Mouse (Mus musculus) embryonic facial prominence, embryonic 12.5 days (tissue): ENCODE measurements at regions not wholly inside any gene's neighbourhood (a gene's known extent, or its start where the extent isn't known, plus 50 kb on each side); places are given as distances from the start of the nearest gene placed in this dataset.

Experiments
- ATAC-seq: fragments of 200-750 bp; cut with Nextera tagmentation; 2 replicates; pipeline ENCODE4 v1.8.0; 2017; ENCODE audit not compliant: insufficient number of reproducible peaks, insufficient read depth, low FRiP score, low TSS enrichment
- H3K27ac ChIP-seq: fragments of 300-500 bp; sonication (generic); 2 replicates; pipeline ENCODE4 v1.5.1; 2016; ENCODE audit warnings: mild to moderate bottlenecking
- H3K27me3 ChIP-seq: fragments of 300-500 bp; sonication (generic); 2 replicates; pipeline ENCODE4 v1.6.1; 2016; ENCODE audit warnings: mild to moderate bottlenecking, moderate library complexity
- H3K36me3 ChIP-seq: fragments of 300-500 bp; sonication (generic); 2 replicates; pipeline ENCODE4 v1.6.1; 2016; ENCODE audit warnings: mild to moderate bottlenecking
- H3K4me1 ChIP-seq: fragments of 300-500 bp; sonication (generic); 2 replicates; pipeline ENCODE4 v1.6.1; 2016
- H3K4me2 ChIP-seq: fragments of 300-500 bp; sonication (generic); replicated peaks from 2 replicates; pipeline ENCODE4 v1.6.1; 2016; ENCODE audit warnings: mild to moderate bottlenecking, moderate library complexity
- H3K4me3 ChIP-seq: fragments of 300-500 bp; sonication (generic); 2 replicates; pipeline ENCODE4 v1.5.1; 2016; ENCODE audit warnings: mild to moderate bottlenecking
- H3K9ac ChIP-seq: fragments of 300-500 bp; sonication (generic); 2 replicates; pipeline ENCODE4 v1.6.1; 2016; ENCODE audit warnings: mild to moderate bottlenecking, moderate library complexity
- H3K9me3 ChIP-seq: fragments of 300-500 bp; sonication (generic); 2 replicates; pipeline ENCODE4 v1.6.1; 2016; ENCODE audit warnings: mild to moderate bottlenecking, moderate library complexity
- WGBS: fragments of 180-500 bp; shearing (Covaris S2); methylation state at CpG from one replicate; pipeline ENCODE4 v1.1.7; 2016; 5-methylcytosine and 5-hydroxymethylcytosine counted together

DNA sequence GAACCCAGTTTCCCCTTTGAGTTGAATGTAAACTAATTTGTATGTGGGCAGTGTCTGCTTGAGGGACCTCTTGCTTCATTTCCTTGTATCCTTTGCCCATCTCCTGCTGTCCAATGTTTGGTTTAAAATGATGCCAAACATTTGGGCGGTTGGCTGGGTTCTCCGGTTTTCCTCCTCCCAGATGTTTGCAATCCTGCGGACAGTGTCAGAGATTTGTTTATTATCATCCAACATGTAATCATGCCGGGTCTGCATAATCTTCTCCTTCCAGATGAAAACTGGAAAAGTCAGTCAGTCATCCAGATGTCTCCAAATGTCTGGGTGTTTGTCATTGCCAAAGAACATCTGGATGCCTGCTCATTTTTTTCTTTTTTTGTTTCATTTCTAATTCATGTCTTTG is 323.0 kb downstream of the Lmx1a start:
- H3K9ac ChIP-seq = no peak overlapping the region
- H3K36me3 ChIP-seq = no peaks in the 10 kb centered on the region
- H3K4me1 ChIP-seq = no peaks in the 10 kb centered on the region
- no peaks in the 10 kb centered on the region for H3K27me3 ChIP-seq
- no peak overlapping the region for H3K27ac ChIP-seq
- H3K4me2 ChIP-seq = no peak overlapping the region
- H3K9me3 ChIP-seq = no peaks in the 10 kb centered on the region
- no peak for ATAC-seq
- H3K4me3 ChIP-seq = no peak overlapping the region
- 81% methylated on average over 4 of the region's 4 CpGs for WGBS

DNA sequence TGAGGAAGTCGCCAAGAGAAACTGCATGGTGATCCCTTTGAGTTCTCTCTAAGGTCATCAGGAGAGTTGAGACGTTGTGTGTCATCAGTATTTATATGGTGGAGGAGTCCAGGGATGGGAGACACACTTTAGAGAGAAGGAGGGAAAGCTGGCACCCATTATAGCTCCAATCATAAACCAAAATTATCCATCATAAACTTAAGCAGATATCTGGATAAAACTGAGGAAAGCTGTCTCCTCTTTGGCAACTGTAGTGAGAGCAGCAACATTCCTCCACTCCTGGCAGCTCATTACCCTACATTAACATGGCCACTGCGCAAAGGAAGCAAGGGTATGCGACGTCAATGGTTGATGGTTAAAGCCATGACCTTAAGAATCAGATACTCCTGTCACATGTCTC is 323.6 kb downstream of the Lmx1a start:
- 80% methylated on average over 5 of the region's 5 CpGs for WGBS
- H3K9ac ChIP-seq = no peak overlapping the region

DNA sequence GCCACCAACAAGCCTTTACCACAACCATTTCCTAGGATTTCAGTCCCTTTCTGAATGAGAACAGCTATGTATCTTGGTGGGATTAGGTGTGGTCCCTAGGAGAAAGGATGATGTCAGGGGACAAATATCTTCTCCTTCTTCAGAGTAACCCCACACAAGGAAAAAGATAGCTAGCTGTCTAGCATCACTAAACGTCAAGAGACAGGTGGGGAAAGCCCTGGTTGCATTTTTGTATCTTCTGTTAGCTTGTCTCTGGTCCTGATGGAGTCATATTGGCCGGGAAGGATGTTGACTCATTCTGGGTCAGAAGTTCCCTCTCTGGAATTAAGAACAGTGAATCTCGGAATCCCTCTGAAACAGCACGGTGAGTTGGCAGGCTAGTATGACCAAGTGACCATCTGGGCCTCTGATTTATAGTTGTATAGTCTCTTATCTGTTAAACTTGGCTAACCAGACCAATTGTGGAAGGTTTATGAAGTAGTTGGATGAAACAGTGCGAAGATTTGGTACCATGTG is 327.4 kb downstream of the Lmx1a start:
- Histone ChIP-seq H3K9ac (no peak overlapping the region), H3K4me1 (no peaks in the 10 kb centered on the region), H3K9me3 (no peaks in the 10 kb centered on the region), H3K4me3 (no peak overlapping the region), H3K27me3 (no peaks in the 10 kb centered on the region), H3K4me2 (no peak overlapping the region), H3K36me3 (no peaks in the 10 kb centered on the region), H3K27ac (no peak overlapping the region)
- no peak for ATAC-seq
- WGBS = 81% methylated on average over 5 of the region's 5 CpGs

More for the DNA sequence above, 323.6 kb downstream of the Lmx1a start:
- Histone ChIP-seq H3K9me3 (no peaks in the 10 kb centered on the region), H3K4me3 (no peak overlapping the region), H3K4me1 (no peaks in the 10 kb centered on the region), H3K36me3 (no peaks in the 10 kb centered on the region), H3K4me2 (no peak overlapping the region), H3K27ac (no peak overlapping the region), H3K27me3 (no peaks in the 10 kb centered on the region)
- ATAC-seq = no peak

DNA sequence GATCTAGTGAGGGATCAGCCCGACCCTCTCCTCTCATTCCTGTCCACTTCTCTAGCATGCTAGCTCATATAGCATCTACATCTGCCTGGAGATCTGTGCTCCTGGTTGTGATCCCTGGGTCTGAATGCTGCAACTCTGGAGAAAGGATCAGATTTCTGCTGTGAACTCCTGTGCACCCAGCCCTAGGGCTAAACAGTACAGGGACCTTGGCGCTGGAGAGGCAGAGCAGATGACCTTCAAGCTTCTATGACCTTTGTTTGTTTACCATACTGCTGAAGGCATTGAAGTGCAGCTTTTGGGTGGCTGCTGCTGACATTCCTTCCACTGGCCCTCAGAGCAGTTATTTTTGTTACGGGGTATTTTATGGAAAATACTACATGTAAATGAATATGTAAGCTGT is 337.4 kb downstream of the Lmx1a start:
- 28% methylated on average over 3 of the region's 3 CpGs for WGBS

DNA sequence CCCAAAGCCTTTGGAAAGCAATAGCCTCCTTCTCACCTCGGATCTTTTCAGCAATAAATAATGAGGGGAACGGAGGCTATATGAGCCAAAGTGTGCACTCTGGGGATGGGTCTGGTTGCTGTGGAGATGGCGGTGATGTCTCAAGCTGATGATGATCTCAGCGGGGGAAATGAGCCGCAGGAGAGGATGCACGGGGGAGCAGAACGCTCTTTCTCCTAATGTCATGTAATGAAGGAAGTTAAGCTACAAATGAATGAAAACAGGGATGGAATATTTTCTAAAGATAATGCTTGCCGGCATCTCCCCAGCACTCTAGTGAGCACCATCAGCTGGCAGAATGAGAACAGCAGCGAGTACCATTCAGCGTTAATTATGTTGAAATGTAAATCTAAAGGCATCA is 355.7 kb downstream of the Lmx1a start:
- 79% methylated on average over 10 of the region's 10 CpGs for WGBS
- Histone ChIP-seq H3K4me1 (no peaks in the 10 kb centered on the region), H3K9me3 (no peaks in the 10 kb centered on the region), H3K9ac (no peak overlapping the region), H3K27me3 (no peaks in the 10 kb centered on the region), H3K27ac (no peak overlapping the region), H3K4me2 (no peak overlapping the region), H3K4me3 (no peak overlapping the region), H3K36me3 (no peaks in the 10 kb centered on the region)
- ATAC-seq = no peak

More for the DNA sequence above, 337.4 kb downstream of the Lmx1a start:
- Histone ChIP-seq H3K36me3 (no peaks in the 10 kb centered on the region), H3K9me3 (no peaks in the 10 kb centered on the region), H3K27ac (no peak overlapping the region), H3K4me2 (no peak overlapping the region), H3K27me3 (no peaks in the 10 kb centered on the region), H3K9ac (no peak overlapping the region), H3K4me3 (no peak overlapping the region), H3K4me1 (peaks cover 4% of the 10 kb centered on the region; the same call in 1 of the 2 replicates)
- no peak for ATAC-seq

DNA sequence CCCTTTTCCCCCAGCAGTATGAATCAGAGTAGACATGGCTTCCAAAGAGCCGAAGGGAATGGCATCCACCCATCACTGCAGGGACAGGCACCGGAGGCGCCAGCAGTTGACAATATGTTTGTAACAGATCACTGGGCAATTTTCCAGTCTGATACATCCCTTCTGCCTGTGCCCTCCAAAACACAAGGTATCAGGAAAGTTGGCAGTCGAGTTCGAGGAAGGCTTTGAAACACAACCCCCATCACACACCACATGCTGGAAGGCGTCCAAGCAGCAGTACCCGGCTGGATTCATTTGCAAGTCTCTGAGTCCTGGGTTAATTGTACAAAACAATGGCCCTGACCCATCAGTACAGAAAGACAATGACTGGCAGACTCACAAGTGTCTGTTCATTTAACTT is 357.3 kb downstream of the Lmx1a start:
- no peaks in the 10 kb centered on the region for H3K36me3 ChIP-seq
- no peaks in the 10 kb centered on the region for H3K4me1 ChIP-seq
- ATAC-seq = no peak
- no peak overlapping the region for H3K27ac ChIP-seq
- no peaks in the 10 kb centered on the region for H3K9me3 ChIP-seq
- H3K4me3 ChIP-seq = no peak overlapping the region
- 72% methylated on average over 7 of the region's 7 CpGs for WGBS
- H3K27me3 ChIP-seq = no peaks in the 10 kb centered on the region
- no peak overlapping the region for H3K9ac ChIP-seq
- no peak overlapping the region for H3K4me2 ChIP-seq

DNA sequence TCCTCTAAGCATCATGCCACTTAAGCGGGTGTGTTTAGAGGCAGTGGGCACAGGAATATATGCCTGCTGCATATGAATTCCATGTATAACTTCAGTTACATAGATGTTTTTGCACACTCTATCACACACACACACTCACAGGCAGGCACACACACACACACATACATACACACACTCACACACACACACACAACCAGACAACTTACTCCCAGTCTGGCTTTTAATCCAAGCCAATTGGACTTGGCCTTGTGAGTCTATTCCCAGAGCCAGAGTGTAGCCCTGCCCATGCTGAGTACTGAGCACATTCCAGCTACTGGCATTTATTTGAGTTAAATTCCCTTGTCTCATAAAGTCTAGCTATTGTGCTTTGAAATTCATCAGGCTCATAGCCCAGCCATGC is 357.7 kb downstream of the Lmx1a start:
- Histone ChIP-seq H3K36me3 (no peaks in the 10 kb centered on the region), H3K4me2 (no peak overlapping the region), H3K27me3 (no peaks in the 10 kb centered on the region), H3K27ac (no peak overlapping the region), H3K4me3 (no peak overlapping the region), H3K9ac (no peak overlapping the region), H3K4me1 (no peaks in the 10 kb centered on the region), H3K9me3 (no peaks in the 10 kb centered on the region)
- no peak for ATAC-seq
- WGBS = 90% methylated on average over 1 of the region's 1 CpGs

DNA sequence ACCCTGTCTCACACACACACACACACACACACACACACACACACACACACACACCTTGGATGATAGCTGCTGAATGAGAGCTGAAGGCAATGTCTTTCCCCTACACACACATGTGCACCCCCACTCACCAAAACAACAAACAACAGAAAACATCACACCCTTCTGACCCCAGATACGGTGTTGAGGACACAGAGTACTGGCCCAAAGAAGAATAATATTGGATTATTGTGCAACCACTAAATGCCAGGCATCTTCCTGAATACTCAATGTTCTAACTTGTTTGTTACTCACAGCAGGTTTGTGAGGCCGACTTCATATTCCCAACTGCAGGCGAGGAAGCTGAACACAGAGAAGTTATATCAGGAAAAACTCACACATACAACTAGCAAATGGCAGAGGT is 360.9 kb downstream of the Lmx1a start:
- Histone ChIP-seq H3K9me3 (no peaks in the 10 kb centered on the region), H3K9ac (no peak overlapping the region), H3K27me3 (no peaks in the 10 kb centered on the region), H3K4me2 (no peak overlapping the region), H3K27ac (no peak overlapping the region), H3K4me1 (no peaks in the 10 kb centered on the region), H3K4me3 (no peak overlapping the region), H3K36me3 (no peaks in the 10 kb centered on the region)
- WGBS = 81% methylated on average over 3 of the region's 3 CpGs
- no peak for ATAC-seq

DNA sequence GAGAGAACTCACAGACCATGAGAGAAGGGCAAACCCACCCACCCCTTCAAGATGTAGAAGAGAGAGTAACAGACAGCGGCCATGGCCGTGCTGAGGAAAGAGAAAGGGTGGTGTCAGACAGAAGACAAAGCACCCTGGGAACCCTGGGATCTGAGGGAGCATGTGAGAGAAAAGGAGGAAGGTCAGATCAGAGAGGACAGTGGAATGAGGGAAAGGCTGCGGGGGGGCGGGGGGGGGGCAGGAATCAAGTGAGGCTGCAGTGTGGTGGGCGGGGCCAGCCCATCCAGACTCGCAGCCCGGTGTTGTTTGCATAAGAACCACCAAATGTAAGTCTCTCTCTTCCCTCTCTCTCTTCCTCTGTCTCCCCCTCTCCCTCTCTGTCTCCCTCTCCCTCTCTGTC is 367.4 kb downstream of the Lmx1a start:
- WGBS = 2% methylated on average over 7 of the region's 7 CpGs
- ATAC-seq = no peak
- Histone ChIP-seq H3K36me3 (no peaks in the 10 kb centered on the region), H3K4me2 (peak overlapping the region; percentile 34), H3K27me3 (no peaks in the 10 kb centered on the region), H3K4me1 (no peaks in the 10 kb centered on the region), H3K9ac (no peak overlapping the region), H3K9me3 (no peaks in the 10 kb centered on the region), H3K27ac (no peak overlapping the region), H3K4me3 (no peak overlapping the region)

DNA sequence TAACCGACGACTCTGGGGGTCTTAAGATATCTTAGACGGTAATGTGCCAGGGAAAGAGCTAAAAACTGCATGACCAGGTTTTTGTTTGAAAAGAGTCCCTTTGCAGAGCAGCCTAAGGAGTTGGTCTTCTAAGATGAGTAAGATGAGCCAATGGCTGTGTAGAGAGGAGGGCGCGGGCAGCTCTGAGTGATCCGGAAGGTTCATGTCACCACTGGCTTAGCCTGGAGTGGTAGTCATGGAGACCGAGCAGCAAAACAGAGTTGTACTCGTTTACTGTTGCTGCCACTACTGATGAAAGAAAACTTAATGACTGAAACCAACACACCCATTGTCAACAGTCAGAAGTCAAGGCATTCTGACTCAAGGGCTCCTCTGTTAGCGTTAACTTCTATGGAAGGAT is 368.4 kb downstream of the Lmx1a start:
- no peak overlapping the region for H3K9ac ChIP-seq
- no peaks in the 10 kb centered on the region for H3K36me3 ChIP-seq
- 76% methylated on average over 9 of the region's 9 CpGs for WGBS
- no peaks in the 10 kb centered on the region for H3K27me3 ChIP-seq
- no peak overlapping the region for H3K4me2 ChIP-seq
- no peaks in the 10 kb centered on the region for H3K4me1 ChIP-seq
- no peaks in the 10 kb centered on the region for H3K9me3 ChIP-seq
- no peak overlapping the region for H3K4me3 ChIP-seq
- no peak overlapping the region for H3K27ac ChIP-seq
- no peak for ATAC-seq

DNA sequence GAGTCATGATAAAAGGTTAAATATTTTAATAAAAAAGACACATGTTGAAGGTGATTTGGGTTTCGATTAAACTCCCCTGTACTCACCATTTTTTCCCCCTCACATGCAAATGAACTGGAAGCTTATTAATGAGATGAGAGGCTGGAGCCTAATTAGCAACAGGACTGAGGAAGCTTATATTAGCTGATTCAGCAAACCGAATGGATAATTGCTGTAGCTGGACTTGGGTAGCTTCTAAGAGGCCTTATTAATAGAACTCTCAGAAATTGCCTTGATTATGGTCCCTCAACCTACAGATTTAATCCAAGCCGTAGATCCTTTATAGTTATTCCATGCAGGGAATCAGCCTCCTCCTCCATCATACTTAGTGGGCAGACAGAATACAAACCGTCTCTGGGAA is 369.7 kb downstream of the Lmx1a start:
- Histone ChIP-seq H3K4me1 (no peaks in the 10 kb centered on the region), H3K9ac (no peak overlapping the region), H3K4me3 (no peak overlapping the region), H3K27ac (no peak overlapping the region), H3K4me2 (no peak overlapping the region), H3K9me3 (no peaks in the 10 kb centered on the region), H3K27me3 (no peaks in the 10 kb centered on the region), H3K36me3 (no peaks in the 10 kb centered on the region)
- ATAC-seq = no peak
- 75% methylated on average over 4 of the region's 4 CpGs for WGBS

DNA sequence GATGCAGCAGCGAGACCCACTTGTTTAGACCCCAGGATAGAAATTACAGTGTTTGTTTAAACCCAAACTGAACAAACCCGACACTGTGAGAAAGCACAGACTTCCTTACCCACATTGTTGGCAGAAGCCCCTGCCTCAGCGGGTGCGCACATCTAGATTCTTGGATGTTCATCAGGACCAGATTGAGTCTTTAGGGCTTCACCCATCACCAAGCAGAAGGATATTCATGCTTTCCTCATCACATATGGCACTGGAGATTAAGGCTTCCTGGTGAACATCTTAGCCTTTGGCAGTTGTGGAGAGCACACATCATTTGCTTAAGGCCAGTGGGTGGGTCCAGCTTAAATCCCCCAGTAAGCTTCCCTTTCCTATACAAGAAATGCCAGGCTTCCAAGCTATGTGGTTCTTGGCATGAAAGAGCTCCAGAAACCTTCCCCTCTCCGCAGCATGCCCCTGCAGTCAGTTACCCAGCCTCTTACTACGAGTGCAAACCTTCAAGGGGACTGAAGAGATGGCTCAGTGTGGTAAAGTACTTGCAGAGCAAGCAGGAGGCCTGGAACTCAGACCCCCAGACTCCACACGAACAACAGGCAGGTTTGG is 367.9 kb downstream of the Pbx1 start:
- Histone ChIP-seq H3K27ac (no peak overlapping the region), H3K9me3 (no peaks in the 10 kb centered on the region), H3K4me3 (no peak overlapping the region), H3K4me1 (no peaks in the 10 kb centered on the region), H3K36me3 (no peaks in the 10 kb centered on the region), H3K4me2 (no peak overlapping the region), H3K27me3 (no peaks in the 10 kb centered on the region), H3K9ac (no peak overlapping the region)
- no peak for ATAC-seq
- 73% methylated on average over 7 of the region's 7 CpGs for WGBS

DNA sequence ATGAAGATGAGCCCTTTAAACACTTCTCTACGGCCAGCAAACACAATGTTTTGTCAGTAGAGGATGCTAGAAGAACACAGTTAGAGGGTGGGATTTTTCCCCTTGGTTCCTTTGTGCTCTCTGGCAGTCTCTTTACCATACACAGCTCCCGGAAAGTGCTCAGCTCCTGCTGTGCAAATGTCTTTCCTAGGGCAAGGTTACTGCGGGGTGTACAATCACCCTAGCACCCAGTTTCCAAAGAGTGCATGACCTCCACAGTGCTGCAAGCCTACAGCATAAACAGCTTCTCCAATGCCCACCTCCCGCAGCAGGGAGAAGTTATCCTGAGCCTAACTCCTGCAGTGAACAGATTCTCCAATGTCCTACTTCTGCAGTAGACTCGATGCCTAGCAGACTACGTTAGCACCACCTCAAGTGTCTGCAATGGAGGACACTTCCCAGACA is 366.4 kb downstream of the Pbx1 start:
- Histone ChIP-seq H3K4me1 (no peaks in the 10 kb centered on the region), H3K36me3 (no peaks in the 10 kb centered on the region), H3K4me3 (no peak overlapping the region), H3K4me2 (no peak overlapping the region), H3K9me3 (no peaks in the 10 kb centered on the region), H3K9ac (no peak overlapping the region), H3K27me3 (no peaks in the 10 kb centered on the region), H3K27ac (no peak overlapping the region)
- WGBS = 54% methylated on average over 6 of the region's 6 CpGs
- no peak for ATAC-seq
